Comparison of ENCODE assay signal across 15 mouse cellular contexts in genomic region chr1:166281287-166281686, GRCm38 (mm10). TPM values are rescaled to one million over a fixed set of nuclear protein-coding genes. Genes with fewer than 3 reads are reported as not detected.
A peak's percentile ranks its signal among the peaks of the same experiment; 100 is the strongest.
DNase-seq lines count a peak whose midpoint lies in the region; ATAC-seq and TF ChIP-seq lines count a peak whose summit lies in the region.
"Had no signal": no experiment of that assay in that cellular context is flagged by ENCODE, and none has a peak within 500 bp of the region (broad histone marks: within the 10 kb centered on the region; RNA-seq: fewer than 3 reads in every experiment).

No protein-coding gene starts in this region.

- H3K27me3 ChIP-seq in liver, adult 2 months (ENCODE audit: control insufficient read depth, insufficient read depth, low read length), result no peaks in the 10 kb centered on the region
- H3K27me3 ChIP-seq in liver, embryonic 11.5 days (replicated peaks; ENCODE audit: control insufficient read depth, insufficient read depth, low read length), result no peaks in the 10 kb centered on the region; the same call in 1 of the 2 replicates
- no peaks in the 10 kb centered on the region for H3K27me3 ChIP-seq in forebrain, embryonic 16.5 days (replicated peaks; ENCODE audit: control insufficient read depth, insufficient read depth, low read length)
- H3K27me3 ChIP-seq in limb, embryonic 12.5 days, result no peaks in the 10 kb centered on the region
- no peaks in the 10 kb centered on the region for H3K27me3 ChIP-seq in neural tube, embryonic 14.5 days (ENCODE audit: control insufficient read depth, insufficient read depth, low read length)
- H3K27me3 ChIP-seq: limb, embryonic 15.5 days had no signal

- DNase-seq in liver, adult 2 months (ENCODE audit: extremely low read depth, low read depth, low spot score), result peak; percentile 94
- DNase-seq in liver, embryonic 11.5 days (ENCODE audit: low spot score), result no peak
- no peak for DNase-seq in urinary bladder, postnatal 25 days (ENCODE audit: low spot score)
- DNase-seq in ovary, postnatal 10 days (ENCODE audit: low spot score), result no peak
- no peak for DNase-seq in heart, adult 8-10 months (ENCODE audit: low spot score)
- DNase-seq: gastrocnemius, postnatal 10 days; thymus, postnatal 4 days had no signal

- no peak for TF ChIP-seq POLR2A in liver, adult 2 months (IDR thresholded peaks at IDR 0.05; ENCODE audit: extremely low read depth, insufficient read depth, low read length)

- peak overlapping the region; percentile 74 for H3K27ac ChIP-seq in liver, adult 2 months (replicated peaks; ENCODE audit: insufficient read depth, low read depth, low read length)
- H3K27ac ChIP-seq in liver, embryonic 11.5 days (ENCODE audit: low read depth, low read length), result no peak overlapping the region
- H3K27ac ChIP-seq in forebrain, embryonic 16.5 days (ENCODE audit: low read length), result peak overlapping the region; percentile 58; the same call in 1 of the 2 replicates
- H3K27ac ChIP-seq in limb, embryonic 12.5 days, result peak overlapping the region; percentile 76
- H3K27ac ChIP-seq in neural tube, embryonic 14.5 days (ENCODE audit: low read depth, low read length), result peak overlapping the region; percentile 40; the same call in 1 of the 2 replicates
- H3K27ac ChIP-seq: limb, embryonic 15.5 days had no signal

- no peaks in the 10 kb centered on the region for H3K36me3 ChIP-seq in liver, adult 2 months (ENCODE audit: control insufficient read depth, insufficient read depth, low read length)
- no peaks in the 10 kb centered on the region for H3K36me3 ChIP-seq in liver, embryonic 11.5 days (ENCODE audit: control insufficient read depth, insufficient read depth, low read length)
- H3K36me3 ChIP-seq in forebrain, embryonic 16.5 days (ENCODE audit: control insufficient read depth, insufficient read depth), result no peaks in the 10 kb centered on the region
- no peaks in the 10 kb centered on the region for H3K36me3 ChIP-seq in limb, embryonic 12.5 days
- no peaks in the 10 kb centered on the region for H3K36me3 ChIP-seq in neural tube, embryonic 14.5 days (ENCODE audit: control insufficient read depth, insufficient read depth, low read length)
- H3K36me3 ChIP-seq: limb, embryonic 15.5 days had no signal

- ATAC-seq in liver, embryonic 11.5 days (replicated peaks; ENCODE audit: low FRiP score), result no peak
- no peak for ATAC-seq in forebrain, embryonic 16.5 days
- no peak for ATAC-seq in limb, embryonic 12.5 days (ENCODE audit: insufficient number of reproducible peaks, insufficient read depth, low FRiP score, low TSS enrichment, low read depth)
- no peak for ATAC-seq in neural tube, embryonic 14.5 days (ENCODE audit: low read depth)
- ATAC-seq: intestine, postnatal 0 days; lung, postnatal 0 days had no signal

- no peak overlapping the region for H3K4me2 ChIP-seq in liver, embryonic 11.5 days
- H3K4me2 ChIP-seq in forebrain, embryonic 16.5 days (ENCODE audit: low read length), result peak overlapping the region; percentile 4; the same call in 1 of the 2 replicates
- H3K4me2 ChIP-seq in limb, embryonic 12.5 days, result no peak overlapping the region
- H3K4me2 ChIP-seq in neural tube, embryonic 14.5 days (ENCODE audit: low read depth, low read length), result no peak overlapping the region
- H3K4me2 ChIP-seq: limb, embryonic 15.5 days had no signal

- H3K9ac ChIP-seq in liver, adult 2 months (ENCODE audit: low read depth, low read length), result no peak overlapping the region
- no peak overlapping the region for H3K9ac ChIP-seq in liver, embryonic 11.5 days (ENCODE audit: low read depth, low read length)
- H3K9ac ChIP-seq in forebrain, embryonic 16.5 days (replicated peaks; ENCODE audit: low read depth, low read length), result no peak overlapping the region
- no peak overlapping the region for H3K9ac ChIP-seq in limb, embryonic 12.5 days (replicated peaks)
- no peak overlapping the region for H3K9ac ChIP-seq in neural tube, embryonic 14.5 days (replicated peaks; ENCODE audit: low read depth, low read length)
- H3K9ac ChIP-seq: limb, embryonic 15.5 days had no signal

- no peak overlapping the region for H3K4me3 ChIP-seq in liver, adult 2 months (ENCODE audit: insufficient read depth, low read depth, low read length)
- H3K4me3 ChIP-seq in liver, embryonic 11.5 days (ENCODE audit: low read depth, low read length), result no peak overlapping the region
- H3K4me3 ChIP-seq in forebrain, embryonic 16.5 days (replicated peaks; ENCODE audit: low read length), result no peak overlapping the region
- no peak overlapping the region for H3K4me3 ChIP-seq in limb, embryonic 12.5 days (replicated peaks)
- no peak overlapping the region for H3K4me3 ChIP-seq in neural tube, embryonic 14.5 days (ENCODE audit: low read depth, low read length)
- H3K4me3 ChIP-seq: erythroblast, embryonic 14.5 days; limb, embryonic 15.5 days had no signal

- peaks cover 20% of the 10 kb centered on the region for H3K4me1 ChIP-seq in liver, adult 2 months (ENCODE audit: control insufficient read depth, insufficient read depth, low read length)
- no peaks in the 10 kb centered on the region for H3K4me1 ChIP-seq in liver, embryonic 11.5 days (replicated peaks; ENCODE audit: control insufficient read depth, insufficient read depth, low read length)
- peaks cover 60% of the 10 kb centered on the region for H3K4me1 ChIP-seq in forebrain, embryonic 16.5 days (replicated peaks; ENCODE audit: control insufficient read depth, insufficient read depth, low read length)
- peaks cover 37% of the 10 kb centered on the region for H3K4me1 ChIP-seq in limb, embryonic 12.5 days (replicated peaks)
- H3K4me1 ChIP-seq in neural tube, embryonic 14.5 days (ENCODE audit: control insufficient read depth, insufficient read depth, low read length), result peaks cover 42% of the 10 kb centered on the region

- H3K9me3 ChIP-seq in liver, embryonic 11.5 days (ENCODE audit: control insufficient read depth, low read length), result no peaks in the 10 kb centered on the region
- H3K9me3 ChIP-seq in forebrain, embryonic 16.5 days (ENCODE audit: control insufficient read depth, low read length), result no peaks in the 10 kb centered on the region
- H3K9me3 ChIP-seq in limb, embryonic 12.5 days, result no peaks in the 10 kb centered on the region
- no peaks in the 10 kb centered on the region for H3K9me3 ChIP-seq in neural tube, embryonic 14.5 days (ENCODE audit: control insufficient read depth, low read length)
- H3K9me3 ChIP-seq: limb, embryonic 15.5 days had no signal

- 42% methylated on average over 1 of the region's 1 CpGs for WGBS in liver, adult 2 months
- WGBS in liver, embryonic 11.5 days, result 44% methylated on average over 1 of the region's 1 CpGs
- 5% methylated on average over 1 of the region's 1 CpGs for WGBS in forebrain, embryonic 16.5 days
- WGBS in limb, embryonic 12.5 days, result 52% methylated on average over 1 of the region's 1 CpGs
- 14% methylated on average over 1 of the region's 1 CpGs for WGBS in neural tube, embryonic 14.5 days

- TF ChIP-seq CTCF in liver, adult 2 months (IDR thresholded peaks at IDR 0.05; ENCODE audit: low read depth, low read length), result no peak

- no peaks in the 10 kb centered on the region for H3K79me2 ChIP-seq in liver, adult 2 months (ENCODE audit: control insufficient read depth, insufficient read depth, low read length)

RNA-seq across cellular contexts. Expression of gene Ildr2, which starts 27.3 kb away (rescaled TPM):
- 15.0 and 20.7 TPM in 2 replicates for total RNA-seq in liver, adult 2 months (2014; rRNA removed)
- polyA plus RNA-seq in liver, adult 2 months (2012; rRNA removed), result 6.6 and 15.3 TPM in 2 replicates
- polyA plus RNA-seq in liver, embryonic 11.5 days (2014; fragmentation: Nextera tagmentation; extraction: Ambion mirVana), result 0.43 and 0.53 TPM in 2 replicates
- 2.9 and 3.2 TPM in 2 replicates for polyA plus RNA-seq in forebrain, embryonic 16.5 days (2015; fragmentation: Nextera tagmentation; extraction: Ambion mirVana)
- polyA plus RNA-seq in limb, embryonic 12.5 days (2016; fragmentation: Nextera tagmentation; extraction: Ambion mirVana), result 0.23 and 0.29 TPM in 2 replicates
- polyA plus RNA-seq in neural tube, embryonic 14.5 days (2014; fragmentation: Nextera tagmentation; extraction: Ambion mirVana), result 2.8 and 3.3 TPM in 2 replicates
- 1 to 10 TPM; 2.7 to 3.2 (median 2.9) TPM for total RNA-seq in heart, adult 8-10 months (2022)
- polyA plus RNA-seq: erythroblast, embryonic 14.5 days had no signal

RNA-seq across cellular contexts. Expression of gene Mael, which starts 42.7 kb away (rescaled TPM):
- total RNA-seq in liver, adult 2 months (2014; rRNA removed), result not detected in 2 replicates
- not detected in 2 replicates for polyA plus RNA-seq in liver, adult 2 months (2012; rRNA removed)
- polyA plus RNA-seq in liver, embryonic 11.5 days (2014; fragmentation: Nextera tagmentation; extraction: Ambion mirVana), result not detected in 2 replicates
- polyA plus RNA-seq in forebrain, embryonic 16.5 days (2015; fragmentation: Nextera tagmentation; extraction: Ambion mirVana), result not detected in 2 replicates
- polyA plus RNA-seq in limb, embryonic 12.5 days (2016; fragmentation: Nextera tagmentation; extraction: Ambion mirVana), result 0.14 TPM in 1 of 2 replicates, not detected in the other
- polyA plus RNA-seq in neural tube, embryonic 14.5 days (2014; fragmentation: Nextera tagmentation; extraction: Ambion mirVana), result not detected in 2 replicates
- total RNA-seq in heart, adult 8-10 months (2022), result not detected
- total RNA-seq: gastrocnemius, postnatal 10 days; monocyte, adult 5-6 weeks had no signal
- polyA plus RNA-seq: erythroblast, embryonic 14.5 days; intestine, postnatal 0 days; lung, postnatal 0 days had no signal
